Mouse (Mus musculus): Measurements from ENCODE around the gene Alg9.

GRCm38 (mm10) chr9:50852634-50853349 is 78.0 kb downstream of the Alg9 start:
- TF ChIP-seq POLR2A (IDR thresholded peaks at IDR 0.05; ENCODE audit: borderline replicate concordance, control insufficient read depth, low read depth, low read length) (no peak), CTCF (IDR thresholded peaks at IDR 0.05; ENCODE audit: control insufficient read depth, insufficient read depth, low read length) (no peak)
